Mouse (Mus musculus) E14TG2a.4 (cell line): ENCODE results near the gene Wfdc2.

Source experiments
- CTCF ChIP-seq: conservative IDR thresholded peaks from 2 replicates; pipeline ENCODE4 v1.5.1; 2014; ENCODE audit warnings: low read length
- POU5F1 ChIP-seq: IDR thresholded peaks from 2 replicates; pipeline ENCODE4 v1.6.1; 2014; ENCODE audit warnings: low read length, borderline replicate concordance

- no peak for TF ChIP-seq CTCF
- TF ChIP-seq POU5F1 = no peak
These were observed 2.1 kb upstream of the Wfdc2 start for GRCm38 (mm10) chr2:164560106-164560505.
